Mouse (Mus musculus) liver, embryonic 15.5 days (tissue): ENCODE data around the gene Adat3. TPM values are rescaled to one million over a fixed set of nuclear protein-coding genes. Genes with fewer than 3 reads are reported as not detected.
A peak's percentile ranks its signal among the peaks of the same experiment; 100 is the strongest.

Source experiments
- ATAC-seq: fragments of 200-750 bp; cut with Nextera tagmentation; 2 replicates; pipeline ENCODE4 v1.8.0; 2017; ENCODE audit warnings: moderate number of reproducible peaks, mild to moderate bottlenecking, moderate library complexity; ENCODE audit not compliant: insufficient read depth
- H3K27ac ChIP-seq: fragments of 300-500 bp; sonication (generic); replicated peaks from 2 replicates; pipeline ENCODE4 v1.5.1; 2015; ENCODE audit warnings: mild to moderate bottlenecking, inconsistent platforms
- H3K27me3 ChIP-seq: fragments of 300-500 bp; sonication (generic); 2 replicates; pipeline ENCODE4 v1.6.1; 2015; ENCODE audit warnings: mild to moderate bottlenecking, inconsistent platforms
- H3K36me3 ChIP-seq: fragments of 300-500 bp; sonication (generic); replicated peaks from 2 replicates; pipeline ENCODE4 v1.6.1; 2015; ENCODE audit warnings: moderate library complexity, mild to moderate bottlenecking, inconsistent platforms
- H3K4me1 ChIP-seq: fragments of 300-500 bp; sonication (generic); replicated peaks from 2 replicates; pipeline ENCODE4 v1.6.1; 2015; ENCODE audit warnings: inconsistent platforms
- H3K4me2 ChIP-seq: fragments of 300-500 bp; sonication (generic); 2 replicates; pipeline ENCODE4 v1.6.1; 2015; ENCODE audit warnings: moderate library complexity, mild to moderate bottlenecking, inconsistent platforms
- H3K4me3 ChIP-seq: fragments of 300-500 bp; sonication (generic); replicated peaks from 2 replicates; pipeline ENCODE4 v1.5.1; 2015; ENCODE audit warnings: mild to moderate bottlenecking, inconsistent platforms
- H3K9ac ChIP-seq: fragments of 300-500 bp; sonication (generic); 2 replicates; pipeline ENCODE4 v1.6.1; 2015; ENCODE audit warnings: moderate library complexity, mild to moderate bottlenecking, inconsistent platforms
- H3K9me3 ChIP-seq: fragments of 300-500 bp; sonication (generic); replicated peaks from 2 replicates; pipeline ENCODE4 v1.6.1; 2016; ENCODE audit warnings: inconsistent platforms
- WGBS: fragments of 180-500 bp; shearing (Covaris S2); methylation state at CpG from one replicate; pipeline ENCODE4 v1.1.7; 2015; ENCODE audit warnings: mixed read lengths; ENCODE audit not compliant: insufficient replicate concordance; 5-methylcytosine and 5-hydroxymethylcytosine counted together
- polyA plus RNA-seq: library from polyadenylated mRNA; unstranded; fragments of >200 nt; fragmentation: Nextera tagmentation; extraction: Ambion mirVana; gene quantifications from 2 replicates; pipeline ENCODE4 v1.2.1, GENCODE M21; 2015

Gene Adat3
- polyA plus RNA-seq, 1 experiment from 2014 or later: 4.8 TPM

DNA sequence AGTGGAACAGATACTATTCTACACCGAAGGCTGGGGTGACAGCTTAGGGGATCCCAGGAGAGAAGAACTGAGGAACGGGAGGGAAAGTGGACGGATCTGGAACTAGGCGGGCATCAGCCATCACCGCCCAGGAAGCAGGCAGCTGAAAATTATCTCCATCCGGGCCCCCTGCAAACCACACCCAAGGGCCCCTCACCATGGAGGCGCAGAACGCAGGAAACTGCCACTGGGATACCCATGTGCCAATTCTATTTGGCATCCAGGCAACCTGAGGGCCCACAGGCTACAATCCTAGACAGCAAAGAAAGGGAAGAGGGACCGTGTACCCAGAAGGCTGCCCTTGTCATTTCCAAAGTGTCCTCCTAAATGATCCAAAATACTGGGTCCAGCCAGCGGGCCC is 32.3 kb upstream of the Adat3 start:
- H3K36me3 ChIP-seq: peaks cover 47% of the 10 kb centered on the region
- H3K9me3 ChIP-seq: no peaks in the 10 kb centered on the region
- peak overlapping the region; percentile 99 for H3K4me2 ChIP-seq
- H3K4me3 ChIP-seq: peak overlapping the region; percentile 93
- peaks cover 96% of the 10 kb centered on the region for H3K4me1 ChIP-seq
- peak overlapping the region; percentile 94 for H3K9ac ChIP-seq
- peak overlapping the region; percentile 97 for H3K27ac ChIP-seq
- ATAC-seq: 0 out of 2 replicates have a peak, but pooled peaks have one; percentile 9
- WGBS: 19% methylated on average over 10 of the region's 10 CpGs
- H3K27me3 ChIP-seq: no peaks in the 10 kb centered on the region

DNA sequence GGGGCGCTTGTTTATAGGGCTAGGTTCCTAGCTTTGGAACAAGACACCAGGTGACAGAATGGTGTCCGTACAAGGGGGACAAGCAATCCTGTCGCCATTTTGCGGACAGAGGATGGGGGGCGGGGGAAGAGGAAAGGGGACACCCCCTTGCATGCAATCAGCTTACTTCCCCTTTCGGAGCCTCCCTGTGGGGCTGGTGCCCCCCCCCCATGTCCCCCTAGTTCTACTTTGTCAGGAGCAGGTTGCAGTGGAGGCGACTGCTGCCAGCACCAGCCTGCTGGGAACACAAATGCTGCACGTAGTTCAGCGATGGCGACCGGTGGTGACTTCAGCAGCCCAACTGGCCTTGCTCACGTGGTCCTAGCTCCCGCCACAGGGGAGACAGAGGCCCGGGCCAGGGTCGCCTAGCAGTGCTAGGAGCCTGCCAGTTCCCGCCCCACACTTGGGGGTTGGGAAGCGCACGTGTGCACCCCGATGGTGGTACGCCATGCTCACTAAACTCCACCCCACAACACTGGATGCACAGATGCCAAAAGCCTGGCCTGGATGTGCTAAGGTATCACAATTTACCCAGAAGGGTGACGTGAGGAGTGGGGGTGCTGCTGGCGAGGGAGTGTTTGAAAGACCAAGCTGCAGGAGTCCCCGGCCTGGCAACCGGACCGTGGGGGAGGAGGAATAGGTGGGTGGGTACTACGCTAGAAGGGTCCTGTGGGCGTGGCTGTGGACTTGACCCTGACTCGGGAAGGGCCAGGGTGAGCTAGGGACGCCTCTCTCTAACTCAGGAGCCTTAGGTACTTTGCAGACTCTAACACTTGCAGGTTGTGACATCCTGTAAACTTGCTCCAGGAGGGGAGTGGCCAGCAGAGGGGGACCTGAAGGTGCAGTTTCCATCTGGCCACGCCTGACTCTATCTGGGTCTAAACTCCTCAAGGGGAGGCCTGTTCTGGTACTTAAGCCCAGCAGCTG is 31.5 kb upstream of the Adat3 start:
- peak; percentile 47 for ATAC-seq
- peak overlapping the region; percentile 94 for H3K9ac ChIP-seq
- no peaks in the 10 kb centered on the region for H3K9me3 ChIP-seq
- H3K4me3 ChIP-seq: peak overlapping the region; percentile 93
- H3K27me3 ChIP-seq: no peaks in the 10 kb centered on the region
- WGBS: 10% methylated on average over 30 of the region's 30 CpGs
- H3K4me1 ChIP-seq: peaks cover 99% of the 10 kb centered on the region
- peak overlapping the region; percentile 97 for H3K27ac ChIP-seq
- H3K4me2 ChIP-seq: peak overlapping the region; percentile 99
- H3K36me3 ChIP-seq: peaks cover 40% of the 10 kb centered on the region

DNA sequence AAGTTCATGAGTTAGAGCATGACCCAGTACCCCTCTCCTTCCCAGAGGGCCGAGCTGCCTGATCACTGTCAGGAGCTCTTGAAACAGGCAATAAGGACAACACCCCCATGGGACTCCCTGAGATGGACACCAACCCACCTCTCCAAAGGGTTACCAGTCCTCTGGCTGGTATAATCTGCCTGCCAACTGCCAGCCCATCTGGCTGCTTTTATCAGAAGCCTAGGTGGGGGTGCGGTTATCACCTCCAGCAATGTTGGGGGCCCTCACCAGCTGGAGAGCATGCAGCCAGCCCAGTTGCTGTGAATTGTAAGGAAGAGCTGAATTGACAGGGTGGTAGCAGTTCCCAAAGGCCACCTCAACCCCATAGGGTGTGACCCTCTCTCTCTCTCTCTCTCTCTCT is 30.2 kb upstream of the Adat3 start:
- Histone ChIP-seq H3K9me3 (no peaks in the 10 kb centered on the region), H3K27ac (peak overlapping the region; percentile 97), H3K9ac (peak overlapping the region; percentile 94), H3K4me3 (peak overlapping the region; percentile 93), H3K4me2 (peak overlapping the region; percentile 99), H3K27me3 (no peaks in the 10 kb centered on the region), H3K4me1 (peaks cover 93% of the 10 kb centered on the region), H3K36me3 (peaks cover 31% of the 10 kb centered on the region)
- peak; percentile 49 for ATAC-seq
- WGBS: 21% methylated on average over 2 of the region's 2 CpGs

DNA sequence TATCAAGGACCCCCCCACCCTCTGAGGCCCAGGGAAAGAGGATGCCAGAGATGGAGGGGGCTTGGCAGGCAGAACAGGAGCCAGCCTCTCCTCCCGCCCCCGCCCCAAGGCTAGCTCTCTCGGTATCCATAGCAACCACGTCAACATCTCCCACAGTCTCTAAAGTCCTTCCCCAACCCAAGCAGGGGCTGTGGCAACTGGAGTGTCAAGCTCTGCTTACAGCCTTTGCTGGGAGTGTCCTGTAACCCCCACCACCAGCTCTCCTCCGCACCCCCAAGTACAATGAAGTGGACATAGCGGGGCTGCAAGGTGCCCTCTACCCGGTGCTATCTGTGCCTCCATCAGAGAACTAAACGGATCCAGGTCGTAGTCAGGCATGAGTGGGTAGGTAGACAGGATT is 28.7 kb upstream of the Adat3 start:
- WGBS: 50% methylated on average over 9 of the region's 9 CpGs
- peak overlapping the region; percentile 99 for H3K4me2 ChIP-seq
- peak overlapping the region; percentile 94 for H3K9ac ChIP-seq
- H3K4me1 ChIP-seq: peaks cover 92% of the 10 kb centered on the region
- H3K27ac ChIP-seq: peak overlapping the region; percentile 97
- no peaks in the 10 kb centered on the region for H3K27me3 ChIP-seq
- no peak for ATAC-seq
- H3K36me3 ChIP-seq: peaks cover 16% of the 10 kb centered on the region
- peak overlapping the region; percentile 93 for H3K4me3 ChIP-seq
- no peaks in the 10 kb centered on the region for H3K9me3 ChIP-seq

DNA sequence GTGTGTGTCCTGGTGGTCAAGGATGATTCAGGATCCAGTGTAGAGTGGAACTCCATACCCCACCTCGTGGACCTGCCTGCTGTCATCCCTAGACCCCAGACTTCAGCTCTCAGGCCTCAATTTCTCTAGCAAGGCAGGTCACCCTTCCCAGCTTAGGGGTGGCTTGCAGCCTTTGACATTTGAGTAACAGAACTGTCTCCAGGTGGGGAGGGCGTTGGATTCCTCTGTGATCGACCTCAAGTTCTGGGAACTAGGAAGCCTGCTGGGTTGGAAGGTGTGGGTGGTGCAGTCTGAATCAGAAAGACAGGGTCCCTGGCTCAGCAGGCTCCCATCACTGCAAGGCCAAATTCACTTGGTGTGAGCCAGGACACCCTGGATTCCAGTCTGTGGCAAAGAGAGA is 27.8 kb upstream of the Adat3 start:
- Histone ChIP-seq H3K27ac (peak overlapping the region; percentile 97), H3K36me3 (peaks cover 12% of the 10 kb centered on the region; the same call in 1 of the 2 replicates), H3K27me3 (no peaks in the 10 kb centered on the region), H3K4me3 (peak overlapping the region; percentile 93), H3K4me2 (peak overlapping the region; percentile 99), H3K9me3 (no peaks in the 10 kb centered on the region), H3K9ac (peak overlapping the region; percentile 94), H3K4me1 (peaks cover 92% of the 10 kb centered on the region)
- no peak for ATAC-seq
- 56% methylated on average over 3 of the region's 3 CpGs for WGBS

DNA sequence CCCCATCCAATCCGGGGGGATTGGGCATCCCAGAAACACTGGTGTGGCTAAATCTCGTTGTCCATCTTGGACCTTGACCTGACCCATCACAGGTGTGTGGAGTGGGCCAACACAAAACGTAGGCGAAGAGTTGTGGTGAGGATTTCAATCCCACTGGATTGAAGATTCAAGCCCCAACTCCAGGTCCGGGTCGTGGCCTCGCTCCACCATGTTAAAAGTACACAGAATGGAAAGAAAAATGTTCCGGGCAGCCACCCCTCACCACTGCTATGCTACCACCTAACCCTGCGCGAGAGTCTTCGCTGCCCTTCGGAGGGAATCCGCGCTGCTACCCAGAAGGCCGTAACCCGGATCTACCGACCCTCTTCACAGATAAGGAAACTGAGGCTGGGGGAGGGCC is 26.8 kb upstream of the Adat3 start:
- Histone ChIP-seq H3K9ac (peak overlapping the region; percentile 94), H3K4me1 (peaks cover 86% of the 10 kb centered on the region), H3K4me2 (peak overlapping the region; percentile 99), H3K27me3 (no peaks in the 10 kb centered on the region), H3K27ac (peak overlapping the region; percentile 97), H3K4me3 (peak overlapping the region; percentile 93), H3K36me3 (peaks cover 12% of the 10 kb centered on the region; the same call in 1 of the 2 replicates), H3K9me3 (no peaks in the 10 kb centered on the region)
- 6% methylated on average over 17 of the region's 17 CpGs for WGBS
- no peak for ATAC-seq

DNA sequence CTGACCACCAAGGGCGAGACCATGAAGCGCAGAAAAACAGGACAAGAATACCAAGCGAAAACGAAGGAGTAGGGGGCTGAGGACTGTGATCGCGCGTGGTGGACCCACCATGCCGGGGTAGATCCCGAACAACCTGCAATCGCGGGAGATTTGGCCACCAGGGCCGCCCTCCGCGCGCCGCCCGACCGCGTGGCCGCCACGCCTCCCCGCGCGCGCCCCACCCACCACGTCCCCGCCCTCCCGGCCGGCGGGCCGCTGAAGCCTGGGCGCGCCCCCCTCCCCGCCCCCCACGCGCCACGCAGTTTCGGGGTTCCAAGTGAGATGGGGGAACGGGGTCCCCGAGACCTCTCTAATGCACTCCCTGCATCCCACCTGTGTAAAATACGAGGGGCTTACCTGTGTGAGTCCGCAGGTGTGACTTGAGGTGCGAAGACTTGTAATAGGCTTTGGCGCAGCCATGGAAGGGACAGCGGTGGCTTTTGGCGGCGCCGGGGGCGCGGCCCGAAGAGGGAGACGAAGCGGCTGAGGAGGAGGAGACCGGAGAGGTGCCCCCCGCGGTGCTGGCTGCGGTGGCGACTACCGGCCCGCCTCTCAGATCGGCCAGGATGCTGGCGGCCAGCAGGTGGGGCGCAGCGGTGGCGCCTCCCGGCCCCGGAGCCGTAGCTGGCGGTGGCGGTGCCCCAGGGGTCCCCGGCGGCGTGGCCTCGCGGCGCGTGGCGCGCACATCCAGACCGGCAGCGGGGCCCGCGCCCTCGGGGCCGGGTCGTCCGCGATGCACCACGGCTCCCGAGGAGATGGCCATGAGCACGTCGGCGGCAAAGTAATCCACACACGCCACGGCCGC is 26.1 kb upstream of the Adat3 start:
- ATAC-seq: no peak
- Histone ChIP-seq H3K4me1 (peaks cover 79% of the 10 kb centered on the region), H3K9ac (peak overlapping the region; percentile 94), H3K36me3 (peaks cover 16% of the 10 kb centered on the region; the same call in 1 of the 2 replicates), H3K4me3 (peak overlapping the region; percentile 93), H3K27ac (peak overlapping the region; percentile 97), H3K4me2 (peak overlapping the region; percentile 99), H3K9me3 (no peaks in the 10 kb centered on the region), H3K27me3 (no peaks in the 10 kb centered on the region)
- WGBS: under 1% methylated on average over 96 of the region's 96 CpGs

DNA sequence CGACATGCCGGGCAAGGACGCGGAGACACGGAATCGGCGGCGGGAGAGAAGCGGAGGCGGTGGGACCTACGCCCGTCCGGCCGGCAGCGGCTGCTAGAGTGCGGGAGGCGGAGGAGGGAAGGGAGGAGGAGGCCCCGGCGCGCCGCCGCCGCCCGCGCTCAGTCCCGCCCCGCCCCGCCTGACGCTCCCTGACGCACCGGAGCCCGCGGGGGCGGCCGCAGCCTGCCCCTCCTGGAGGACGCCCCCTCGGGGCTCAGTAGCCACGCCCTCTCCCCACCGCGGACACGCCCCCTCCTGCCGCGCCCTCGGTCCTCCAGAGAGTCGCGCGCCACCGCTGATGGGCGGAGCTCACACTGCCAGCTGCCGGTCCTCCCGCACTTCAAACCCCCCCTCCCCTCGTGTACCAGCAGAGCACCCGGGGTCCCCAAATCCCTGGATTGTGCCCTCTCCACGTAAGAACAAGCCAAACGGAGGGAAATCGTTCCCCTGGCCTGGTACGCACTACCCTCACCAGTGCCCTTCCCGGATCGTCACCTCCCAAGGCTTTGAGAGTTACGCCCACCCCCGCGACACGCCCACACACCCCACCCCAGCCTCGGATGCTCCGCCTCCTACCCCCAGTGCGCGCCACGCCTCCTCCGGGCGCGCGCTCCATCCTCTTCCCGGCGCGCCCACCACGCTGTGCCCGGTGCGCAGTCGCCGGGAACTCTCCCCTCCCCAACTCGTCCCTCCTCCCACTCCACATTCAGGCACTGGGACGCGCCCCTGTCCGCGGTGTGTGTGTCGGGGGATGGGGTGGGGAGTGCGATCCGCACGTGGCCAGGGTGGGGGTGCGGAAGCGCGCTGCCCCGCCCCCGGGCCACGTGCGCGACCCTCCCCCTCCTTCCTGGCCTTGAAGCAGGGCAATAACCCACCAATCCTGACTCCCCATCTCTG is 25.2 kb upstream of the Adat3 start, which contains the start of gene Klf16:
Gene Klf16 (minus strand): TSS at position 127 of the 936 bp plus-strand sequence.
- ATAC-seq: peak; percentile 75
- Histone ChIP-seq H3K36me3 (peaks cover 20% of the 10 kb centered on the region; the same call in 1 of the 2 replicates), H3K27me3 (no peaks in the 10 kb centered on the region), H3K9me3 (no peaks in the 10 kb centered on the region), H3K4me3 (peak within 1 kb of the TSS; percentile 93), H3K4me1 (peaks cover 71% of the 10 kb centered on the region), H3K27ac (peak within 1 kb of the TSS; percentile 97), H3K4me2 (peak within 1 kb of the TSS; percentile 99), H3K9ac (peak within 1 kb of the TSS; percentile 94)
- WGBS: under 1% methylated on average over 87 of the region's 97 CpGs

DNA sequence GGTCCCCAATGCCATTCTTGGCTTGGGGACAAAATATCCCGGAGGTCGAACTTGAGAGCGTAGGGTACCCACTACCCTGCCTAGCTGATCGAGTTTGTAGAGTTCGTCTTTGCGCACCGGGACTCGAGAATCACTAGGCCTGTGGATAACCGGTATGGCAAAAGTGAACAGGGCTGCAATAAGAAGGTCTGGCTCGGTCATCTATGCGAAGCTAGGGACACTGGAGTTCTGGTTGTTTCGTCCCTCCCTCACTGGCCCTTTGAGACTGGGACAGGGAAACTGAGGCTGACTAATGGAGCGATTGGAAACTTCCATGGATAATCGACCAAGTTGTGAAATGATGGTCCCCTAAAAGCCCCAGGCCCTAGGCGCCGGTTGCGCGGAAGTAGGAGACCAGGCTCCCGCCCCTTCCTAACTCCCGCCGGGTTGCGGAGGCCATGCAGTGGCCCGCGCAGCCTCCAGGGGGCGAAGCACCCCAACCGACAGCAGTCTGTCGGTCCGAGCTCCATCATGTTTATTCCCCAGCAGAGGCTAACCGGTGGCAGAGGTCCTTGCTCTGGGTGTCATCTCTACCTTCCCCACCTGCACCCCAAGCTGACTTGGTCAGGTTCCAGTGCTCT is 24.4 kb upstream of the Adat3 start:
- ATAC-seq: peak; percentile 49
- peak overlapping the region; percentile 93 for H3K4me3 ChIP-seq
- WGBS: under 1% methylated on average over 29 of the region's 29 CpGs
- peaks cover 26% of the 10 kb centered on the region for H3K36me3 ChIP-seq
- H3K4me1 ChIP-seq: peaks cover 64% of the 10 kb centered on the region
- H3K9me3 ChIP-seq: no peaks in the 10 kb centered on the region
- H3K4me2 ChIP-seq: peak overlapping the region; percentile 99
- H3K27ac ChIP-seq: peak overlapping the region; percentile 97
- no peaks in the 10 kb centered on the region for H3K27me3 ChIP-seq
- H3K9ac ChIP-seq: peak overlapping the region; percentile 94

DNA sequence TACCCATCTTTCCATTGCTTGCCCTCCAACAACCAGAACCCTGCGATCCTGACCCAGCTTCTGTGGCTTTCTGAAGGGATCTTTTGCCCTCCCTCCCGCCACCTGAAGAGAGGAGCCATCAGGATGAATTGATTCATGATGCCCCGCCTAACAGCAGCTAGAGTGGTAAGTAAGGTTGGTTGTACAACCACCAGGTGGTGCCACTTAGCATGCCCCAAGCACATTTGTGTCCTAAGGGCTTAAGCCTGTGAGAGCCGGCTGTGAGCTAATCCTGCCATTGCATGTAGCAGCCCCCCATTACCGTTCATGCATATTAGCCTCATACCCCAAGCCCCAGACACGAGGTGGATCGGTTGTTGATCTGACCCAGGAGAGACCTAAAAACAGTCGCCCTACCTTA is 23.8 kb upstream of the Adat3 start:
- 7% methylated on average over 8 of the region's 8 CpGs for WGBS

More for the DNA sequence above, 23.8 kb upstream of the Adat3 start:
- Histone ChIP-seq H3K27me3 (no peaks in the 10 kb centered on the region), H3K4me2 (peak overlapping the region; percentile 99), H3K36me3 (peaks cover 32% of the 10 kb centered on the region), H3K4me1 (peaks cover 64% of the 10 kb centered on the region), H3K27ac (peak overlapping the region; percentile 97), H3K4me3 (peak overlapping the region; percentile 93), H3K9me3 (no peaks in the 10 kb centered on the region), H3K9ac (peak overlapping the region; percentile 94)
- peak; percentile 30 for ATAC-seq
